Mouse (Mus musculus) cerebellum, adult 11-12 months (tissue): ENCODE data around the gene Trabd.

Experiments
- DNase-seq: peaks from one replicate; pipeline ENCODE4 v3.0.0; 2022

Trabd gene

GRCm38 (mm10) chr15:89078208-89078836, 3.4 kb downstream of the Trabd start:
- DNase-seq = peak; percentile 55

GRCm38 (mm10) chr15:89083906-89084305, 9.0 kb downstream of the Trabd start:
- no peak for DNase-seq

GRCm38 (mm10) chr15:89084826-89085225, 9.9 kb downstream of the Trabd start:
- peak; percentile 58 for DNase-seq

GRCm38 (mm10) chr15:89088607-89089247, 13.8 kb downstream of the Trabd start, which contains the start of gene Selenoo:
Gene Selenoo (plus strand): TSS chr15:89089084.
- DNase-seq = peak; percentile 93

- DNase-seq = peak; percentile 61
Observed at GRCm38 (mm10) chr15:89089248-89090051, 14.5 kb downstream of the Trabd start.

GRCm38 (mm10) chr15:89090662-89091061, 15.7 kb downstream of the Trabd start:
- DNase-seq = no peak

- DNase-seq = no peak
Observed at GRCm38 (mm10) chr15:89092181-89092580, 17.3 kb downstream of the Trabd start.

GRCm38 (mm10) chr15:89097450-89097849, 22.5 kb downstream of the Trabd start:
- peak; percentile 17 for DNase-seq

GRCm38 (mm10) chr15:89098616-89099015, 23.7 kb downstream of the Trabd start:
- peak; percentile 87 for DNase-seq

- DNase-seq = peak; percentile 39
Observed at GRCm38 (mm10) chr15:89100823-89101222, 25.9 kb downstream of the Trabd start.

GRCm38 (mm10) chr15:89102646-89103045, 27.7 kb downstream of the Trabd start:
- peak; percentile 51 for DNase-seq

GRCm38 (mm10) chr15:89103921-89104320, 29.0 kb downstream of the Trabd start:
- DNase-seq = peak; percentile 87

- DNase-seq = peak; percentile 99
Observed at GRCm38 (mm10) chr15:89104425-89104824, 29.5 kb downstream of the Trabd start.

GRCm38 (mm10) chr15:89106073-89106472, 31.1 kb downstream of the Trabd start:
- DNase-seq = peak; percentile 92

GRCm38 (mm10) chr15:89106976-89107375, 32.1 kb downstream of the Trabd start:
- peak; percentile 56 for DNase-seq

- peak; percentile 83 for DNase-seq
Observed at GRCm38 (mm10) chr15:89110147-89110546, 35.2 kb downstream of the Trabd start.

- DNase-seq = no peak
Observed at GRCm38 (mm10) chr15:89118007-89118406, 43.1 kb downstream of the Trabd start.

- peak; percentile 95 for DNase-seq
Observed at GRCm38 (mm10) chr15:89122649-89123366, 47.9 kb downstream of the Trabd start, which contains the start of gene Tubgcp6. Gene Tubgcp6 (minus strand): TSS chr15:89123112.

- peak; percentile 76 for DNase-seq
Observed at GRCm38 (mm10) chr15:89123595-89123994, 48.7 kb downstream of the Trabd start.

- peak; percentile 44 for DNase-seq
Observed at GRCm38 (mm10) chr15:89124312-89124711, 49.4 kb downstream of the Trabd start.

- DNase-seq = peak; percentile 49
Observed at GRCm38 (mm10) chr15:89125351-89125750, 50.4 kb downstream of the Trabd start.

GRCm38 (mm10) chr15:89126622-89127021, 51.7 kb downstream of the Trabd start:
- peak; percentile 46 for DNase-seq
